Mouse (Mus musculus) heart, embryonic 10.5 days (tissue): ENCODE measurements around the gene Tor1a. TPM values are rescaled to one million over a fixed set of nuclear protein-coding genes. Genes with fewer than 3 reads are reported as not detected.

ENCODE experiments used
- polyA plus RNA-seq: library from polyadenylated mRNA; unstranded; fragments of >200 nt; fragmentation: Nextera tagmentation; extraction: Ambion mirVana; gene quantifications from 2 replicates; pipeline ENCODE4 v1.2.1, GENCODE M21; 2016

The Tor1a gene
- polyA plus RNA-seq, 1 experiment from 2014 or later: 80.5 TPM

Other genes starting within 250 kb of the Tor1a start
- 1.3 and 1.8 TPM in 2 replicates for gene 1700001O22Rik, start 164.3 kb downstream of the Tor1a start, polyA plus RNA-seq
- gene Ntmt1, start 160.1 kb downstream of the Tor1a start, polyA plus RNA-seq: 102 and 116 TPM in 2 replicates
- gene Asb6, start 137.6 kb downstream of the Tor1a start, polyA plus RNA-seq: 31.3 and 40.1 TPM in 2 replicates
- 49.1 and 73.9 TPM in 2 replicates for gene Prrx2, start 133.0 kb downstream of the Tor1a start, polyA plus RNA-seq
- gene Ptges, start 38.1 kb downstream of the Tor1a start, polyA plus RNA-seq: 4.2 and 6.1 TPM in 2 replicates
- 24.6 and 25.4 TPM in 2 replicates for gene Tor1b, start 15.0 kb downstream of the Tor1a start, polyA plus RNA-seq
- 36.9 and 42.6 TPM in 2 replicates for gene BC005624, start 14.3 kb upstream of the Tor1a start, polyA plus RNA-seq
- gene Usp20, start 14.3 kb upstream of the Tor1a start, polyA plus RNA-seq: 15.7 and 21.5 TPM in 2 replicates
- 17.7 and 21.6 TPM in 2 replicates for gene Fnbp1, start 174.1 kb upstream of the Tor1a start, polyA plus RNA-seq
- 35.9 and 37.4 TPM in 2 replicates for gene Gpr107, start 184.4 kb upstream of the Tor1a start, polyA plus RNA-seq